Mouse (Mus musculus) kidney, embryonic 16.5 days (tissue): Measurements from ENCODE around the gene Abraxas2. TPM values are rescaled to one million over a fixed set of nuclear protein-coding genes. Genes with fewer than 3 reads are reported as not detected.

ENCODE experiments used
- ATAC-seq: fragments of 200-750 bp; cut with Nextera tagmentation; 2 replicates; pipeline ENCODE4 v1.8.0; 2017; ENCODE audit warnings: moderate TSS enrichment; ENCODE audit not compliant: low FRiP score, low TSS enrichment
- H3K27ac ChIP-seq: fragments of 300-500 bp; sonication (generic); 2 replicates; pipeline ENCODE4 v1.5.1; 2014; ENCODE audit warnings: low read length
- H3K27me3 ChIP-seq: fragments of 300-500 bp; sonication (generic); 2 replicates; pipeline ENCODE4 v1.6.1; 2014; ENCODE audit warnings: low read length, control low read depth, mixed read lengths; ENCODE audit not compliant: insufficient read depth
- H3K36me3 ChIP-seq: fragments of 300-500 bp; sonication (generic); 2 replicates; pipeline ENCODE4 v1.6.1; 2014; ENCODE audit warnings: low read length, control low read depth, mixed read lengths; ENCODE audit not compliant: insufficient read depth
- H3K4me1 ChIP-seq: fragments of 300-500 bp; sonication (generic); 2 replicates; pipeline ENCODE4 v1.6.1; 2014; ENCODE audit warnings: low read length, control low read depth, mixed read lengths; ENCODE audit not compliant: insufficient read depth
- H3K4me2 ChIP-seq: fragments of 300-500 bp; sonication (generic); replicated peaks from 2 replicates; pipeline ENCODE4 v1.6.1; 2014; ENCODE audit warnings: low read depth, low read length
- H3K4me3 ChIP-seq: fragments of 300-500 bp; sonication (generic); 2 replicates; pipeline ENCODE4 v1.5.1; 2014; ENCODE audit warnings: mild to moderate bottlenecking, low read length
- H3K9ac ChIP-seq: fragments of 300-500 bp; sonication (generic); replicated peaks from 2 replicates; pipeline ENCODE4 v1.6.1; 2014; ENCODE audit warnings: low read length
- H3K9me3 ChIP-seq: fragments of 300-500 bp; sonication (generic); 2 replicates; pipeline ENCODE4 v1.6.1; 2016; ENCODE audit warnings: low read length, control low read depth
- WGBS: fragments of 180-500 bp; shearing (Covaris S2); extraction: QIAGEN DNeasy Blood & Tissue Kit; methylation state at CpG from one replicate; pipeline ENCODE4 v1.1.7; 2014; 5-methylcytosine and 5-hydroxymethylcytosine counted together
- polyA plus RNA-seq: library from polyadenylated mRNA; unstranded; fragments of >200 nt; fragmentation: Nextera tagmentation; extraction: Ambion mirVana; gene quantifications from 2 replicates; pipeline ENCODE4 v1.2.1, GENCODE M21; 2015

Gene Abraxas2
- polyA plus RNA-seq, 1 experiment from 2014 or later: 34.2 TPM

- no peak overlapping the region for H3K4me2 ChIP-seq
- 92% methylated on average over 1 of the region's 1 CpGs for WGBS
- no peak overlapping the region for H3K4me3 ChIP-seq
- ATAC-seq: no peak
- H3K36me3 ChIP-seq: no peaks in the 10 kb centered on the region
- H3K27ac ChIP-seq: no peak overlapping the region
- H3K27me3 ChIP-seq: no peaks in the 10 kb centered on the region
- no peaks in the 10 kb centered on the region for H3K4me1 ChIP-seq
- H3K9me3 ChIP-seq: no peaks in the 10 kb centered on the region
- H3K9ac ChIP-seq: no peak overlapping the region
Observed at GRCm38 (mm10) chr7:132893336-132893735, 34.3 kb downstream of the Abraxas2 start.

DNA sequence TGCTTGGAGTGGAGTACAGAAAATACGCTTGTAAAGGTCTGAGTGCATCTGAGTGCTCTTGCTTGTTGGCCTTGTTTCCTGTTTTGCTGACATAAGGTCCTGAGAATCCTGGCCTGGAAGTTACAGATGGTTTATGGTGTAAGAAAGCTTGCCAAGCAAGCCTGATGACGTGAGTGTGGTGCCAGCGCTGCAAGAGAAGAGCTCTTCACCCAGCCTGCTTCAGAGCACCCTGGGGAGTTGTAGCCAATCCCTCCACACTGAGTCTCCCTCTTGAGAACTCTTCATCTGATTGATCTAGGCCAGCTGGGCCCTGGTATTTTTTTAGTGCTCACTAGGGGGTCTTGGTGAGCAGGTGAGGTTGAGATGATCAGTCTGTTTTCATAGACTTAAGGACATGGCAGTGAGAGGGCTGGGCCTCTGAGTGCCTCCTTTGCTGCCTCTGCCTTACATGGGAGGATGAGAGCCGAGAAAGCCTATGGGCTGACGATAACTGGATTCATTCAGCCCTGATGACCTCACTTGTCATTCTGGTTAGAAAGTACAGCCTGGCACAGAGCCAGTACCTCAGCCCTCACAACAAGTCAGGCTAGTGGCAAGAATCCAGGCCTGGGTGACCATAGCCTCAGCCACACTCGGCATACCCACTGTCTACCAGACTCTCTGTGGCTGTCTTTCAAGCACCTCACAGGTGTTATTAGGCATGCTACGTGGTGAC is 36.0 kb downstream of the Abraxas2 start:
- H3K27me3 ChIP-seq: no peaks in the 10 kb centered on the region
- H3K4me1 ChIP-seq: no peaks in the 10 kb centered on the region
- no peak for ATAC-seq
- no peak overlapping the region for H3K4me2 ChIP-seq
- no peaks in the 10 kb centered on the region for H3K9me3 ChIP-seq
- H3K4me3 ChIP-seq: no peak overlapping the region
- H3K36me3 ChIP-seq: no peaks in the 10 kb centered on the region
- H3K27ac ChIP-seq: no peak overlapping the region
- 56% methylated on average over 7 of the region's 7 CpGs for WGBS
- H3K9ac ChIP-seq: no peak overlapping the region

- H3K27me3 ChIP-seq: no peaks in the 10 kb centered on the region
- H3K4me2 ChIP-seq: no peak overlapping the region
- H3K27ac ChIP-seq: no peak overlapping the region
- no peaks in the 10 kb centered on the region for H3K36me3 ChIP-seq
- no peak for ATAC-seq
- no peak overlapping the region for H3K4me3 ChIP-seq
- H3K9ac ChIP-seq: no peak overlapping the region
- no peaks in the 10 kb centered on the region for H3K9me3 ChIP-seq
- H3K4me1 ChIP-seq: no peaks in the 10 kb centered on the region
- WGBS: 88% methylated on average over 9 of the region's 9 CpGs
Observed at GRCm38 (mm10) chr7:132896206-132896815, 37.3 kb downstream of the Abraxas2 start.

DNA sequence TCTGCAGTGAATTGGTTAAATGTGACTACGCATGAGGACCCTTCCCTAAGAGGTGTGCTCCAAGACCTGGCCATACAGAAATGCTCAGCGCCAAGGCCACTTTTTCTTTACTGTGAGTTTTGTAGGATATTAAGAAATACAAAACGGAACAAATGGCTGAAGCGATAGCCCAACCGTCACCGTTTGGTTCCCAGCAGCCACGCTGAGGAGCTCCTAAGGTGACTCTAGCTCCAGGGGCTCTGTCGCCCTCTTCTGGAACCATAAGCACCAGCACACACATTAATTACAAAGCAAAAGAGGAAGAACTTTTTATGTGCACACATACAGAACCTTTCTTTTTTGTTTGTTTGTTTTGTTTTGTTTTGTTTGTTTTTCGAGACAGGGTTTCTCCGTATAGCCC is 38.2 kb downstream of the Abraxas2 start:
- Histone ChIP-seq H3K27ac (no peak overlapping the region), H3K9me3 (no peaks in the 10 kb centered on the region), H3K4me3 (no peak overlapping the region), H3K9ac (no peak overlapping the region), H3K27me3 (no peaks in the 10 kb centered on the region), H3K4me1 (no peaks in the 10 kb centered on the region), H3K36me3 (no peaks in the 10 kb centered on the region), H3K4me2 (no peak overlapping the region)
- 84% methylated on average over 10 of the region's 10 CpGs for WGBS
- no peak for ATAC-seq

- no peaks in the 10 kb centered on the region for H3K9me3 ChIP-seq
- no peaks in the 10 kb centered on the region for H3K4me1 ChIP-seq
- ATAC-seq: no peak
- no peak overlapping the region for H3K27ac ChIP-seq
- H3K36me3 ChIP-seq: no peaks in the 10 kb centered on the region
- H3K4me3 ChIP-seq: no peak overlapping the region
- WGBS: 92% methylated on average over 2 of the region's 2 CpGs
- H3K27me3 ChIP-seq: no peaks in the 10 kb centered on the region
- no peak overlapping the region for H3K4me2 ChIP-seq
- H3K9ac ChIP-seq: no peak overlapping the region
Observed at GRCm38 (mm10) chr7:132898234-132898633, 39.2 kb downstream of the Abraxas2 start.

GRCm38 (mm10) chr7:132900826-132901531 is 42.0 kb downstream of the Abraxas2 start:
- no peak overlapping the region for H3K4me3 ChIP-seq
- H3K4me2 ChIP-seq: no peak overlapping the region
- no peaks in the 10 kb centered on the region for H3K4me1 ChIP-seq
- no peaks in the 10 kb centered on the region for H3K36me3 ChIP-seq
- H3K27me3 ChIP-seq: no peaks in the 10 kb centered on the region
- no peak overlapping the region for H3K9ac ChIP-seq
- no peak overlapping the region for H3K27ac ChIP-seq
- WGBS: 55% methylated on average over 2 of the region's 2 CpGs
- H3K9me3 ChIP-seq: no peaks in the 10 kb centered on the region
- ATAC-seq: no peak

- H3K4me1 ChIP-seq: no peaks in the 10 kb centered on the region
- no peak overlapping the region for H3K4me2 ChIP-seq
- H3K9ac ChIP-seq: no peak overlapping the region
- no peaks in the 10 kb centered on the region for H3K36me3 ChIP-seq
- WGBS: 84% methylated on average over 3 of the region's 3 CpGs
- no peaks in the 10 kb centered on the region for H3K27me3 ChIP-seq
- no peak for ATAC-seq
- peaks cover 7% of the 10 kb centered on the region; the same call in 1 of the 2 replicates for H3K9me3 ChIP-seq
- no peak overlapping the region for H3K4me3 ChIP-seq
- H3K27ac ChIP-seq: no peak overlapping the region
Observed at GRCm38 (mm10) chr7:132903796-132904195, 44.8 kb downstream of the Abraxas2 start.

GRCm38 (mm10) chr7:132921971-132922370 is 62.9 kb downstream of the Abraxas2 start:
- H3K9ac ChIP-seq: no peak overlapping the region
- 55% methylated on average over 3 of the region's 3 CpGs for WGBS
- ATAC-seq: no peak
- no peak overlapping the region for H3K27ac ChIP-seq
- H3K4me3 ChIP-seq: no peak overlapping the region
- H3K4me1 ChIP-seq: no peaks in the 10 kb centered on the region
- peaks cover 6% of the 10 kb centered on the region for H3K9me3 ChIP-seq
- H3K4me2 ChIP-seq: no peak overlapping the region
- H3K36me3 ChIP-seq: no peaks in the 10 kb centered on the region
- H3K27me3 ChIP-seq: no peaks in the 10 kb centered on the region

GRCm38 (mm10) chr7:132925227-132925626 is 66.2 kb downstream of the Abraxas2 start:
- Histone ChIP-seq H3K4me3 (no peak overlapping the region), H3K4me1 (no peaks in the 10 kb centered on the region), H3K27ac (no peak overlapping the region), H3K27me3 (no peaks in the 10 kb centered on the region), H3K36me3 (no peaks in the 10 kb centered on the region), H3K9me3 (no peaks in the 10 kb centered on the region), H3K9ac (no peak overlapping the region), H3K4me2 (no peak overlapping the region)
- 79% methylated on average over 2 of the region's 2 CpGs for WGBS
- no peak for ATAC-seq

DNA sequence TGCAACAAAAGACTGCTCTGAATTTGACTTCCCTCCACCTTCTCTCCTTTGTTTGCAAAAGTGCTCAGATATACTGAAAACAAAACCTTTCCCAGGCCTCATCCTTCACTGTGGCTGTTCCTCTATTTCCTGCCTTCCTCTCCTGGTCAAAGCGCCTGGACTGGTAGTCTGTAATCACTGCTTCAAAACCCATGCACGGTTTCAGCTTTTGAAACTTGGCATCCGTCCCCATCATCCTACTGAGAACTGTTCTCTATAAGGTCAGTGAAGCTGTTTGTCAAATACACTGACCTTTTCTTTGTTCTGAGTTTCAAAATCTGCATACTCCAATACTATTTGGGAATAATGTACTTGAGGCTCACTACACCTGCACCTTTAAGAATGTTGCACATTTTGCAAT is 68.2 kb downstream of the Abraxas2 start:
- no peaks in the 10 kb centered on the region for H3K36me3 ChIP-seq
- no peaks in the 10 kb centered on the region for H3K27me3 ChIP-seq
- no peak for ATAC-seq
- no peak overlapping the region for H3K4me3 ChIP-seq
- no peak overlapping the region for H3K9ac ChIP-seq
- no peak overlapping the region for H3K4me2 ChIP-seq
- no peak overlapping the region for H3K27ac ChIP-seq
- WGBS: 72% methylated on average over 3 of the region's 3 CpGs
- H3K9me3 ChIP-seq: no peaks in the 10 kb centered on the region
- no peaks in the 10 kb centered on the region for H3K4me1 ChIP-seq
